Mouse (Mus musculus) urinary bladder, adult 18-20 months (tissue): ENCODE data around the gene Zbtb8a.
"Not testable (repeated sequence)": the region's sequence is repeated elsewhere in the genome, so short reads cannot be mapped to it uniquely, and the experiment has no call there.

Experiments
- DNase-seq, 2 experiments: peaks; one replicate each; pipeline ENCODE4 v3.0.0; 2022; ENCODE audit warnings: low spot score in 2 of 2, mixed read lengths in 2 of 2

Zbtb8a gene

GRCm38 (mm10) chr4:129376961-129377545 lies 863 bp downstream of the Zbtb8a start:
- DNase-seq: peak; percentile 35 to 60

DNA sequence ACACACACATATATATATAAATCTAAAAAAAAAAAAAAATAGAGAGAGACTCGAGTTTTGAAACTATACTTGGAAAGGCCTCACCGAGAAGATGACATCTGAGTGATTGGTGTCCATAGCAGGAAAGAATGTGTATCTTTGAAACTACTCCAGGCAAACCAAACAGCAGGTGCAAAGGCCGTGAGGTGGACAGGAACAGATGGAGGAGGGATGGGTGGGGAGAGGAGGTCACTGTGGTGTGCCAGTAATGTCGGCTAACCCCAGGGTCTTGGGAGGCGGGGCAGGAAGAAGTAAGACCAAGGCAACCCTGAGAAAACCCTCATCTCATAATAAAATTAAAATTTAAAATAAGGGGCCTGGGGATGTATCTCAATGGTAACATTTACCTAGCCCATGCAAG lies 2.1 kb downstream of the Zbtb8a start:
- no peak for DNase-seq

DNA sequence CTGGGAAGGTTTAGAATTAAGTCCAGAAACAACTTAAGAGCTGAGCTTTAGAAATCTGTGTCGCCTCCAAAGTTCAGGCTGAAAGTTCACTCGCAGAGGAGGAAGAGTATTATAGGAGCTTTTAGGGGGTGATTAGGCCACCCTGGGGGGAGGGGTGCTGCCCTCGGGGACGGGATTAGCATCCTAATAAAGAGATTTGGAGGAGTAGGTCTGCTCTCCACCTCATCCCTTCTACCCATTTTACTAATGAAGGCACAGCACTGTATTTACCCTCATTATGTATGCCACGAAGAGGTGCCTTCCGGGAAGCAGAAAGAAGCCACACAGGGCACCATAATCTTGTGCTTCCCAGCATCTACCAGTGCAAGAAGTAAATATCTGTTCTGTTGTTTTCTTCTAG lies 2.9 kb downstream of the Zbtb8a start:
- no peak for DNase-seq

DNA sequence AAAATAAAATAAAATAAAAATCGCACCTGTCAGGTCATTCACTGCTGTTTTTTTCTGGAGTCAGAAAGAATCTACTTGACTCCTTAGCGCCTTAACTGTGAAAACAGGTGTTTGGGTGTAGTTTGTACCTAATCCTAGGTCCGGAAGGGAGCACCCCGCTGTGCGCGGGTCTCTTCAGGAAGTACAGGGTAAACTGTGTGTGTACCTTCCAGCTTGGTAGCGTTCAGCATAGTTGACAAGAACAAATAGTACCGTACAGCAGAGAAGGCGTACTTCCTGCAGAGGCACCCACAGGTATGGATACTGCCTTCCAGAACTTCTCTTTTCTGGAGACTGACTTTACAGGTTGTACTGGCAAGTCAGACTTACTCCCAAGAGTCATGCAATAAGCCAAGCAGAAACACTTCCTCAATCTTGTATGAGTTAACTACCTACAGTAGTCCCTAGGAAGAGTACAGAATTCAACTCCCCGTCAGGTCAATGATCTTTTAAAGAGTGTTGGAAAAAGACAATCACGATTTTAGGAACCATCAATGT lies 3.6 kb downstream of the Zbtb8a start:
- DNase-seq: no peak

- DNase-seq: no peak
Observed at GRCm38 (mm10) chr4:129373202-129373976, 4.5 kb downstream of the Zbtb8a start.

DNA sequence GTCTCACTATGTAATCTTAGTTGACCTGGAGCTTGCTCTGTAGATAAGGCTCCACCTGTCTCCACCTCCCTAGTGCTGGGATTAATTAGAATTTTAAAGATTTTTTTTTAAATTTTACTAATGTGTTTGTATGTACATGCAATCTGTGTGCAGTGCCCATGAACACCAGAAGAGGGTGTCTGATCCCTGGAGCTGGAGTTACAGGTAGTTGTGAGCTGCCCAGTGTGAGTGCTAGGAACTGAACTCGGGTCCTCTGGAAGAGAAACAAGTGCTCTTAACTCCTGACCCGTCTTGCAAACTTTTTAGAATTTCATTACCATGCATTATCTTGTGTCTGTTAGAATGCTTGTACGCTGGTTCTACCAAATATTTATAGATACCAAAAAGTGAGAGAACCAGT lies 6.5 kb downstream of the Zbtb8a start:
- DNase-seq: no peak

GRCm38 (mm10) chr4:129365224-129365623 lies 12.7 kb downstream of the Zbtb8a start:
- no peak for DNase-seq

DNA sequence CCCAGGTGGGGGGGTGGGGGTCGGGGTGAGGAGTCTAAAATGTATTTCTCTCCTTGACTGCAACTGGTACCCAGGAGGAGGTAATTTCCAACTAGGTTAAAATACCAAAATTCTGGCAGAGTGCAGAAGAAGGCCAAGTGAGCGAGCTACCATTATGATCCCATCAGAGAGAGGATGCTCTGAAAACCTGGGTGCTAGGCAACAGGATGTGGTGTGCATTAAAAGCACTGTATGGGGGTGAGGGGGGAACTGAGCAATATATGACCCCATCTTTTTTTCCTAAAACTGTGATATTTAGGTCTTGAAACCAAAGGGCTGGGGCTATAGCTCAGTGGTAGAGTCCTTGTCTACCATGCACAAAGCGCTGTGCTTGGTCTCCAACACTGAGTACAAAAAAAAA lies 13.5 kb downstream of the Zbtb8a start:
- no peak for DNase-seq

DNA sequence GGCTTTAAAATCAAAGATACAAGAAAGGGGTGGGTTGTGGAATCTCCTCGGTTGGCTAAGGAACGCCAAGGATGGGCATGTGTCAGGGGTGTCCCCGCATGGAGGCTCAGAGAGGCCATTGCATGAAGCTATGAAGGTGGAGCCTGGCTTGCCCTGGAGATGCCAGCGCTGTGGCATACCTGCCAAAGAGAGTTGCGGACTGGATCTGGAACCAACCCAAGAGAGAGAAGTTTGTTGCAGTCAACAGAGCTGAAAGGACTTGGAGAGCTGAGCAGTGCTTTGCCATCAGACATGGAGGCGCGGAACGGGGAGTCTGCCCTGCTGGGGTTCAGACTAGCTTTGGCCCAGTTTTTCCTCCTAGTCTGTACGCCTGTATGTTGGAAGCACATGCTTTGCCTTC lies 14.5 kb downstream of the Zbtb8a start:
- no peak for DNase-seq

DNA sequence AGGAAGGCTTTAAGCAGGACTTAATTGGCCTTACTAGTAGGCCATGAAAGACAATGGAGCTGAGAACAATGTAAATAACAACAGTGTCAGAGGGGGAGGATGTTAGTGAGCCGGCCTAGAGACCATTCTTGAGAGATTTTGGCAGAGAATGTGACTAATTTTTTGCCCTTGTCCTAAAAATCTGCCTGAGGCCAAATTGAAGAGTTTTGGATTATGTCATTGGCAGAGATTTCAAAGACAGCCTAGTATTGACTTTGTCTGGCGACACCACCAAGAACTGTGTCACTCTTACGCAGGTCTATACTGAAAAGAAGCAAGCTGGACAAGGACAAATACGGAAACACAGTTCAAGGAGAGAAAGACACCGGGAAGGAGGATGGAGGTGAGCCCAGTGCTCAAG lies 15.1 kb downstream of the Zbtb8a start:
- no peak for DNase-seq

DNA sequence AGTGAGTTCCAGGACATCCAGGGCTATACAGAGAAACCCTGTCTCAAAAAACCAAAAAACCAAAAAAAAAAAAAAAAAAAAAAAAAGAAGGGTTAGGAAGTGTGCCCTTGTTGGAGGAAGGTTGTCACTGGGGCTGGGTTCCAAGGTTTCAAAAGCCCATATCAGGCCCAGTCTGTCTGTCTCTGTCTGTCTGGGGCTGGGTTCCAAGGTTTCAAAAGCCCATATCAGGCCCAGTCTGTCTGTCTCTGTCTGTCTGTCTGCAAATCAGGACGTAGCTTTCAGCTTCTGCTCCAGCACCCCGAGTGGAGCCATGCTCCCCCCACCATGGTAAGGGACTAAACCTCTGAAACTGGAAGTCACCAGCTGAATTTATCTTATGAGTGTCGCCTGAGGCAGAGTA lies 15.7 kb downstream of the Zbtb8a start:
- DNase-seq: not testable (repeated sequence)

DNA sequence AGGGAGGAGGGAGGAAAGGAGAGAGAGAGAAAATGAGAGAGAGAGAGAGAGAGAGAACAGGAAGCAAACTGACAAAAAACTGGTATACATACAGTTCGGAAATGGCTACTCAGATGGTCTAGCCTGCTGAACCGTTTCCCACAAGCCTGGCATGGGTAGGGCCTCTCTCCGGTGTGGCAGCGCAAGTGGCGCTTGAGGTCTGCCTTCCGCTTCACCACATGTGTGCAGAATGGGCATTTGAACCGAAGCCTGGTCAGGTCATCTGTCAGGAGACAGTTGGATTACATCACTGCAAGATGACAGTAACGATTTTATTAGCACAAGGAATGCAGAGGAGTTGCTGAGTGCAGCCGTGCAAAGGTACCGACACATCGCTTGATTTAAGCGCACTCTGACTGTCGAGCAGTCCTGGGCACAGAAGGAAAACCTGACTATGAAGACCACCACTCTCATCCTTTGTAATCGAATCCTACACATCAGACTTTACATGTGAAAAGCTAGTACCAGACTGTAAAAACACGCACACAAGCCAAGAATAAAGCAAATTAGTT lies 20.2 kb downstream of the Zbtb8a start:
- no peak for DNase-seq

- no peak for DNase-seq
Observed at GRCm38 (mm10) chr4:129354236-129354635, 23.7 kb downstream of the Zbtb8a start.

- DNase-seq: no peak
Observed at GRCm38 (mm10) chr4:129353176-129353575, 24.7 kb downstream of the Zbtb8a start.

DNA sequence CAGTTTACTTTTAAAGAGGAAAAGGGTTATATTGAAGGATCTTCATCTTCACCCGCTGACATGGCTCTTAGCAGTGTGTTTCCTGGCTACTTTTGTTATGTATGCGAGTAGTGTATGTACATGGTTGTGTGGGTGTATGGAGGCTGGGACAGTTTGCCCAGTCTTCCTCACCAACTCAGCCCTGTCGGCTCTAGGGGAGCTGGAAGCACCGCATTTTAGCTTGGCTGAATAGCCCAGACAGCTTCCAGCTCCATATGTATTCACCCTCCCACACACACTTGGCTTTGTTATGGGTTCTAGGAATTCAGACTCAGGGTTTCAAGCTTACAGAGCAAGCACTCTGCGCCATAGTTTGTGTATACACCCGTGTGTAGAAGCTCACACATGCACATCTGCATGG lies 26.8 kb downstream of the Zbtb8a start:
- no peak for DNase-seq

GRCm38 (mm10) chr4:129350644-129351043 lies 27.3 kb downstream of the Zbtb8a start:
- DNase-seq: peak; percentile 41 to 48

GRCm38 (mm10) chr4:129346481-129347154 lies 31.3 kb downstream of the Zbtb8a start:
- no peak for DNase-seq

DNA sequence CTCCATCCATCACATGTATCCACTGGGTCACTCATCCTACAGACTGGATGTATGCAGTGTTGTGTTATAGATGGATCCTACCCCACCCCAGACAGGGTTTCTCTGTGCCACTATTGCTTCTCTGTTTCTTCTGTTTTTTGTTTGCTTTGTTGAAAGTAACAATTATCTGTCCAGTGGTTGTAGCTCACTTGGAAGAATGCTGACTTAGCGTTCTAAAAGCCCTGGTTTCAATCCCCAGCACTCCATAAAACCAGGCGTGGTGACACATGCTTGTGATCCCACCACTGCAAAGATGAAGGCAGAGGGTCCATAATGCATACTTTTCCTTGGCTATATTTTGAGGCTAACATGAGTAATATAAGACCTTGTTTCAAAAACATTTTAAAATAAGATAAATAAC lies 35.2 kb downstream of the Zbtb8a start:
- DNase-seq: no peak

GRCm38 (mm10) chr4:129341888-129342287 lies 36.0 kb downstream of the Zbtb8a start:
- no peak for DNase-seq

- DNase-seq: no peak
Observed at GRCm38 (mm10) chr4:129339743-129340142, 38.2 kb downstream of the Zbtb8a start.

DNA sequence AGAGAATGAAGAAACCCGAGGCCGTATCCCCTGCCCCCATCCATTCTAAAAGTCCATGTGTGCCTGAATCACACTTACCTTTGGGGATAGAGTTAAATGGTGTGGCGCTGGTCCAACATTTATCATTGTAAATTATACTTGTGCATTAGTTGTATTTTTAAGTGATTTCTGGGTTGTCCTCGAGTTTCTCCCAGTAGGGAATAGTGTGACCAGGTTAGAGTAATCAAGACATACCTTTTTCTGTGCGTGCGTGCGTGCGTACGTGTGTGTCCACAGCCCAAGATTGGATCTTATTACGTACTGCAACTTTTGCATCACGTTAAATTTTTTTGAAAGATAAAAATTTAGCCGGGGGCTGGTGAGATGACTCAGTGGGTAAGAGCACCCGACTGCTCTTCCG lies 41.6 kb downstream of the Zbtb8a start:
- DNase-seq: no peak
